Mouse (Mus musculus): Measurements from ENCODE around the gene Bdp1.

Bdp1 gene

DNA sequence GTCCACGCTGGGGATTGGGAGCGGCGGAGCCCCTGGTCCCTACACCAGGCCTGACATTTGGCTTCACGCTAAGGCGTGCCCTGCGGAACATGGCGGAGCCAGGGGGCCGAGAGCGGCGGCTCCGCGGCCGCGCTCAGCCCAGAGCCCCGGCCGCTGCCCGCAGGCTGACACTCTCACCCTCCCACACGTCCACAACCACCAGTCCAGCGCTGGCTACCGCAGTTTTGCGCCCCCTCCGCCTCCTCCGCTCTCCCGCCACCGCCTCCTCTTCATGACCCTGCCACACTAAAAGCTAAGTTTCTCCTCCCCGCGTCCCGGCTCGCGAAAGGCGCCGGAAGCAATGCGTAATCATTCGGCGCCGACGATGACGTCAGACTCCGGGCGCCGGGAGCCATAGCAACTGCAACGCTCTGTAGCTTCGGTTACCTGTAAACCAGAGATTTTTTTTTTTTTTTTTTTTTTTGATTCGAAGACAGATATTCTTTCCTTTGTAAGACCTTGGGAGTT is at the start of gene Bdp1:
Bdp1 (minus strand) TSS at position 323 of the 507 bp plus-strand sequence.
- DNase-seq (ENCODE audit: low spot score): peak; percentile 84

DNA sequence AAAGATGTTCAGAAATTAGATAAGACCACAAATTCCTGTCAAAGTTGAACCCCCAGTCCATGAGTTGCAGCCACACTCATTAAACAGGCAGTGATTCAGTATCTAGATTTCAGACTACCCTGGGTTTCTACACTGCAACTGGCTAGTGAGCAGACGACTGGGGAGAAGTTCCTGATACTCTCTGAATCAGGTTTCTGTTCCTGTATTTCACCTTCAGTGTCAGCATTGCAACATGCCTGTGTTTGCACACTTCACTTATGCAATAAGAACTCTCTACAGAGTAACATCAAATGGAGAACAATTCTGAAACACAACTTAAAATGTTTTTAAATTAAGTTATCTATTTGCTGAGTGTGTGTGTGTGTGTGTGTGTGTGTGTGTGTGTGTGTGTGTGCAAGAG is 48.8 kb upstream of the Bdp1 start:
- no peak for DNase-seq (ENCODE audit: low spot score)

DNA sequence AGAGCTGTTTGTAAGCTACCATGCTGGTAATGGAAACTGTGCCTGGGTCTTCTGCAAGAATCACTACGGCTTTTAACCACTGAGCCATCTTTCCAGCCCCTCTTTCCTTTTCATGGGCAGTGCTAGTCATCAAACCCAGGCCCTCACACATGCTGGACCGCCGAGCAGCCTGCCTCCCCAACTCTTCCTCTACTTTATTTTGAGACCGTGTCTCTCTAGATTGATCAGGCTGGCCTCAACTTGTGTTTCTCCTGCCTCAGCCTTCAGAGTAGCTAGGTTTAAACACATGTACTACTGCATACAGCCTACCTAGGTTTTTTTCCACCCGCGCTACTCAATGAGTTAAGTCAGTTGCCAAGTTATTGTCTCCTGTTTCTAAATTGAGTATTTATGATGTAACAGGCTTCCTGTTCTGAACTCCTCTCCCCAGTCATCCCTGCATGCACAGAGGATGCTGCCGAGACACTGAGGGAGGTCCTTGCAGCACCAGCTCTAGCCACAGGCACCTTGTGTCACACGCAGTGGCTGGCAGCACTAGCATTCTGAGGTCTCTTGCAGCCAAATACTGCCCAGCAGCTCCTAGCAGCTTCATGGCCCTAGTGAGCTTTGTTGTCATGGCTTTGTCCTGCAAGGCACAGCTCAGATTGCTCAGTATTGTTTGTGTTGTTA is 37.9 kb upstream of the Bdp1 start:
- DNase-seq (ENCODE audit: low spot score): no peak

DNA sequence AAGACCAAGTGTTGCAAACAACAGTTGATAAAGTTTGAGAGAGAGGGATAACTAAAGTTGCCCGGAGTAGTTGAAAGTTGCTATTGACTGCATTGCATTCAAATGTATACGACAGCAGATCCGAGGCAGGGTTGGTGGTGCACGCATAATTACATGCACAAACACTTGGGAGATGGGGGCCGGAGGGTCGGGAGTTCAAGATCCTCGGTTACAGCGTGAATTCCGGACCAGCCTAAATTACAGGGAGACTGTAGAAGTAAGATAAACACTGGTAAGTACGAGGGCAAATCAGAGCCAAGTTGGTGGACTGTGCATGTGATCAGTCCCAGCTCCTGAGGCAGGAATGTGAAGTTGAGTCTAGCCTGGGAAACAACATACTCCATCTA is 21.4 kb upstream of the Bdp1 start:
- no peak for DNase-seq (ENCODE audit: low spot score)

DNA sequence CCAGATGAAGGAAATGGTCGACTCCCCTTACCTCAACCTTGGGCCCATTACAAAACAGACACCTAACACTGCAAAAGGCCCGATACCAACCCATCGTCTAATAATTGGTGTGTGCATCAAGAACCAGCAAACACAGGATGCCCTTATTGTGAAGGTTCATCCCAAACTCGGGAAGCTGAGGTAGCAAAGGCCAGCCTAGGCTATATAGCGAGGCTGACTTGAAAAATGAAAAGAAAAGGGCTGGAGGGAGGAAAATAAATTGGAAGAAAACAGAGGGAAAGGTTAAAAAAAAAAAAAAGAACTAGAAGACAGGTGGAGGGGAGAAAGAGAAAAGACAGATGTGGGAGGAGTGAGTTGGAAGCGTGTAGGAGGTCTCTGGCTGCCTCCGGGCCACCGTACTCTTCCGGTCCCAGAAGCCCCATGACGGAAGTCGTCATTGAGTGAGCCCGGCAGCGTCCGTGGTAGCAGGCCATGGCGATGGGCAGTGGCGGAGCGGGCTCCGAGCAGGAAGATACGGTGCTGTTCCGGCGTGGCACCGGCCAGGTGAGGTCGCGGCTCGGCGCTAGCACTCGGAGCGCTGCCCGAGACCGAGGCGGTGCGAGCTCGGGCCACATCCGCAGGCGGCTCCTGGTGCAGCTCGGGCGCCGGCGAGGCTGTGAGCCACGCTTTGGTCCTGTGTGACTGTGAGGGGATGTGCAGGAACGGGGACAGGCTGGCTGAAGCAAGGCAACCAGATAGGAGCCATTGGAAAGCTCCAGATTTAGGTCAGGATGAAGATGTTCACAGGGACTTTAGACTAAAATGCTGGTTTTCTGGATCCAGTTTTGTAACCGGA is 20.8 kb upstream of the Bdp1 start, which contains the start of gene Smn1:
Smn1 (plus strand) TSS at position 430 of the 835 bp plus-strand sequence.
- peak; percentile 71 for DNase-seq (ENCODE audit: low spot score)

DNA sequence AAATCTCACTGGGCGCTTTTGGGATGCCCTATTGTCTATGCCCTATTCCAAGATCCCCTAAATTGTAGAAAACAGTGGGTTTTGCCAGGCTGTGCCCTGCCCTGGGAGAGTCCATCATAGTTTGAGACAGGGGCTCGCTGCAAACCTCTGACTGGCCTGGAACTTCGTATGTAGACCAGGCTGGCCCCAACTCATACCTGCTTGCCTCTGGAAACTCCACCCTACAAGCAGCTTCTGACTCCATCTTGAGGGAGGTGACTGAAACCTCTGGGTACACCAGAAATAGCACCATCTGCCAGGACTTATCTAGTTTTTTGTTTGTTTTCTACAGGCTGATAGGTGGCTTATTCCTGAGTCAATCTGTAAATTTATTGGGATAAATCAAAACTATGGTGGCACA is 20.1 kb upstream of the Bdp1 start:
- DNase-seq (ENCODE audit: low spot score): no peak

DNA sequence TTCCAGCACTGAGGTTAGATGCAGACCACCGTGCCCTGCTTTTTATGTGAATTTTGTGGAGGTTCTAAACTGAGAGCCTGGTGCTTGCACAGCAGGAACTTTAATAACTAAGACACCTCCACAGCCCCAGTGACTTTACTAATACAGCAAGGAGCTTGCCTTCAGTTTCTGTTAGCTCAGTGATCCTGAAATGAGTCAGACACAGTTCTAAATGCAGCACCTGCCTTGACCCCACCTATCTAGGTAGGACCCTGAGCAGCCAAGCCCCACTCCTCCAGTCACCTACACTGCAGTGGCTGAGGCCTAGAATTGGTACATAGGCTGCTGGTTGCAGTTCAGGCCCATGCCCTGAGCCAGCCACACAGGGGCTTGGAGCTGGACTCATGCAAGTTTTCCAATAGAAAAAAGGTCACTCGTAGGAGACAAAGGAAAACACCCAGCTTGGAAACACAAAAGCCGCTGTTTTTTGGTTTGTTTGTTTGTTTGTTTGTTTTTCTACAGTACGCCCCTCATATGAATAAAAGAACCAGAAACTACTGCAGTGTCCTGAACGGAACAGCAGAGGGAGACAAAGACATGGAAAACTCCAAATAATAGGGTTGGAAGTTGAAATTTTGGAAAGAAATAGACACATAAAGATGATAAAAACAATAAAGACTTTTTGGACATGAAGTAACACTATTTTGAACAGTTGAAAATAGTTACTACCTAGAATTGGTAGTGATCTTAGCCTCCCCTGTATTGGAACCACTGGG is 8.5 kb upstream of the Bdp1 start:
- DNase-seq (ENCODE audit: low spot score): no peak

DNA sequence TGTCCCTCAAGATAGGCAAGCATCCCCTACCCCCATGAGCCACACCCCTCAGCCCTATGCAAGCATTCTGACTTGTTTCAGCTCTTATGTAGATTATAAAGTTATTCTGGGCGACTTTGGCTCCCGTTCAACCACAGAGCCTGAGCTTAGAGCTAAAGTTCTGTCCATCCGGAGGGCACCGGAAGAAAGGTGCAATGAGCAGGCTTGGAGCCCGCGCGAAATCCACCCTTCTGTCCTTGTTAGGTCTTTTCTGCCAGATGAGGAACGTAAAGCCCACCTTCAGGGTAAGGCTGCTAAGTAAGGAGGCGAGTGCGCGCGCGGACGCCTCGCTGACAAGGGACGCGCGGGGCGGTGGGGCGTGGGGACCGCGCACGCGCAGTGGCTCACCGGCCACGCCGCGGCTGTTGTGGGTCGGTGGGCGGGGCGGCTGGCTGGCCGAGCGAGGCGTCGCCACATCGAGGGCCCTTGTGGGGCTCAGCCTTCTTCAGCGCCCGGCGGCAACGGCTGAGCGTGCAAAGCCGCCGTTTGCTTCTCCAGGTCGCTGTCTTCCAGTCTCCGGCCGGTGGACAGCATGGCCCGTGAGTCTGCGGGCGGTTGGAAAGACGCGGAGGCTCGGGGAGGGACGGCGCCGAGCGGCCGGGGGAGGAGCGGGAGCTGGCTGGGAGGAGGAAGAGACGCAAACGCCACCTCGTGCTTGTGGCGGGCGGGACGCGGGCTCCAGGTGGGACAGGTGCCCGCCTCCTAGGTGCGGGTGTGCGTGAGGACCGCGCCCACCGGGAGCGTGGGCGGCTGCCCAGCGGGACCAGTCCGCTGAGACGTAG is 4.0 kb upstream of the Bdp1 start, which contains the start of gene Serf1:
Serf1 (plus strand) TSS at position 361 of the 821 bp plus-strand sequence.
- DNase-seq (ENCODE audit: low spot score): peak; percentile 47

DNA sequence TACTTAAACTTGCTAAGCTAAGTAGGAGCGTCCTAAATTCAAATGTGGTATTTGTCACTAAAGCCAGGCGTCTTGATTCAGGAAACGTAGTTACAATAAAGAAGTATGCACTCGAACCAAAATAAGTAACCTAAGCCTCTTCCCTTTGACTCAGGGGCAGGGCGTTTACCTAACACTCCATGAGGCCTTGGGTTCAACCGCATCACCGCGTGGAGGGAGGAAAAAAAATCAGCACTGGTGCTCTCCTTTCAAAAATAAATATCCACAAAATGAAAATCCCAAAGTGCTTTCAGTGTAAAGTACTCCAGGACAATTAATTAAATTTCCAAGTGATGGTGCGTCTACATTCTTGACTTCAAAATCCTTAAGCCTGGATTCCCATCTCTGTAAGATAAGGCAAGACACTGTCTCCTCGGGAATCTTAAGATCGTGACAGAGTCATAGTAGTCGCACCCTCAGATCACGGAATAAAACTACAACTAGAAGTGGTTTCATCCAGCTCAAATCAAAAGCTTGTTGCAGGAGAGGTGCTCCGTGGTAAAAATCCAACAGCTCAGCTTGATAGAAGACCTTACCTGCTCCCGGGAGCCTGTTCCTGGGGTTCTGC is 715 bp downstream of the Bdp1 start:
- no peak for DNase-seq (ENCODE audit: low spot score)

DNA sequence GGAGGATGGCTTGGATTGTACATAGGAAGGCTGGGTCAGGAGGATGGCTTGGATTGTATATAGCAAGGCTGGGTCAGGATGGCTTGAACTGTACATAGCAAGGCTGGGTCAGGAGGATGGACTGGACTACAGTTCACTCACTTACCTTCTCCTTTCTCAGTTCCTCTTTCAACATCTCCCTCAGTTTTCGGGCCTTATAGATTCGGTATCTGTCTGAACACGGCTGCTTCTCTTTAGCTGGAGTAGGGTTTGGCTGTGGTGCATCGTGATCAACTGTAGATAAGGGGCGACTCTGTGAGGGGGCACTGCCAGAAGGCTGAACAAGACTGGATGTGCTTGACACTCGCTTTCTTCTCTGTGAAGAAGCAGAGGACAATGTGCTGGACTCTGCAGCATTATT is 5.1 kb downstream of the Bdp1 start:
- DNase-seq (ENCODE audit: low spot score): no peak

DNA sequence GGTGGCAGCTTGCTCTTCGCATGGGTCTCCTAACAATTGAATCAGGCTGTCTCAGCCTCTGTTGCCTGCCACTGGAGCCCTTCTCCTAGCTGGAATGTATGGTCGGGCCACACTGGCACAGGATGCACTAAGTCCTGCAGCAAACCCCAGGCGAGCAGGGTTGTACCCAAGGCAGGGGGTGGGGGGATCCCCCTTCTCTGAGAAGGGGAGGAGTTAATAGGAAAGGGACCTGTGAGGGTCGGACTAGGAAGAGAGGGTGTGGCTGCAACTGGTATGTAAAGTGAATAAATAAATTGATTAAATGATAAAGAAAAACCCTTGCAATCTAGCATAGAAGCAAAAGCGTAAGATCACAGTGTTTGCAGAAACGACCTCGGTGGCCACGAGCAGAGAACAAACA is 32.4 kb downstream of the Bdp1 start:
- no peak for DNase-seq (ENCODE audit: low spot score)

DNA sequence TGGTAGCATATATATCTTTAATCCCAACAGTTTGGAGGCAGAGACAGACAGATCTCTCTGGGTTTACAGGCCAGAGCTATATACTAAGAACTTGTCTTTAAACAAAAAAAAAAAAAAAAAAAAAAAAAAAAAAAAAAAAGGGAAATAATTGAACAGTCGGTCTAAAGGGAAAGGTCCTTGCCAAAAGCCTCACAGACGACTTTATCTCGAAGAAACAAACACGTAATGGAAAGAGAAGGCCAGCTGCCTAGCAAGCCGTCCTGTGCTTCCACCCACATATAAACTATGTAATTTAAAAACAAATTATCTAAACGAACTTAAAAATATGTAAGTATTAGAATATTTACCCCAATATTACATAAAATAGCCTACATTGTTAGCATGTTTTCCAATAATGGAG is 36.0 kb downstream of the Bdp1 start:
- no peak for DNase-seq (ENCODE audit: low spot score)

DNA sequence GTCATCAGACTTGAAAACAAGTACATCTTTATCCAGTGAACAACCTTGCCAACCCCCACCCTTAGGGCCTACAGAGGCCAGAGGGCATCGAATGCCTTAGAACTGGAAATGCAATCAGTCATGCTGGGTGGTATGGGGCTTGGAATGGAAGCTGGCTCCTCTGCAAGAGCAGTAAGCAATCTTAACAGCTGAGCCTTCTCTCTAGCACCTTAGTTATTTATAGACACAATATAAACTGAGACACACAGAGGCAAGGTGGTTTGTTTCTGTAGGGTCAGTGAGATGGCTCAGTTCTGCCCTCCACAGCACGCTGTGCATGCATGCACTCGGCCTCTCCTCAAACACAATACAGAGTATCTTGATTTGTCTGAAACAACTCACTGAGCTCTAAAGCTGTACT is 39.9 kb downstream of the Bdp1 start:
- no peak for DNase-seq (ENCODE audit: low spot score)

DNA sequence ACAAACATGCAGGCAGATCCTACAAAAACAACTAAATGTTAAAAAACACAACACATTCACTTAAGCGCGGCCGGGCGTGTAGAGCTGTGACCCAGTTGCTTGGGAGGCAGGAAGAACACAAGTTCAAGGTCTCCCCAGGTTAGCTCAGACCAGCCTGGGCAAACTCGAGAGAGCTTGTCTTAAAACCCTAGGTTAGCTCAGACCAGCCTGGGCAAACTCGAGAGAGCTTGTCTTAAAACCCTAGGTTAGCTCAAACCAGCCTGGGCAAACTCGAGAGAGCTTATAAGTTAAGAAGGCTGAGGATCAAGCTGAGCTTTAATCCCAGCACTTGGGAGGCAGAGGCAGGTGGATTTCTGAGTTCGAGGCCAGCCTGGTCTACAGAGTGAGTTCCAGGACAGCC is 46.1 kb downstream of the Bdp1 start:
- peak; percentile 13 for DNase-seq (ENCODE audit: low spot score)

DNA sequence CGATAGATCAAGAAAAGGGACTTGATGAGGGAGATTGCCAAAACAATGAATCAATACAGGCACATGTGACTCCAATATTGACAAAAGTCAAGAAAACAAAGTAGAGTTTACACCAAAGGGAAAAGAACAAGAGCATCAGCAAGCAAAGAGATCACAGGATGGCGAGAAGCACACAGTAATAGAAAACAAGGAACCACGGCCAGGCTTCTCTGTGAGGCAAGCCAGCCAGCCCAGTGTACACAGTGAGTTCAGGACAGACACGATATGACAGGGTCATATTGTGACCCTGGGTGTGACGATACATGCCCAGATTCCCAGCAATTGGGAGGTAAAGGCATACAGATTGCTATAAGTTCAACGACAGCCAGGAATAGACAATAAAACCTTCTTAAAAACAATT is 77.9 kb downstream of the Bdp1 start:
- no peak for DNase-seq (ENCODE audit: low spot score)

DNA sequence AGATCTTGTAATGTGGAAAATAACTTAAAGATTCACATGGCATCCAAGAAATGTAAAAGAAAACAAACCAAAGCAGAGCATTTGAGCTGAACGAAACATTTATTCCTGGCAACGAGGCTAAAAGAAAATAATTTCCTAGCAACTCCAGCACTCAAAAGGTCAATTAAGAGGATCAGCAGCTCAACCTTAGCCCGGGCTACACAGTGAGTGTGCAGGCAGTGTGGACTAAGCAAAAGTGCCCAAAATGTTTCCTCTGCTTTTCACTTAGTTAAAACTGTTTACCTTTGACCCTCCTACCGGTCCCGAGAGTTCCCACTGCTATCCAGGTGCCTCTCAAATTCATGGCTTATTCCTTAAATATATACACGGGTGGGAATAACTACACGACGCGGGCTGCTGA is 87.0 kb downstream of the Bdp1 start:
- no peak for DNase-seq (ENCODE audit: low spot score)

DNA sequence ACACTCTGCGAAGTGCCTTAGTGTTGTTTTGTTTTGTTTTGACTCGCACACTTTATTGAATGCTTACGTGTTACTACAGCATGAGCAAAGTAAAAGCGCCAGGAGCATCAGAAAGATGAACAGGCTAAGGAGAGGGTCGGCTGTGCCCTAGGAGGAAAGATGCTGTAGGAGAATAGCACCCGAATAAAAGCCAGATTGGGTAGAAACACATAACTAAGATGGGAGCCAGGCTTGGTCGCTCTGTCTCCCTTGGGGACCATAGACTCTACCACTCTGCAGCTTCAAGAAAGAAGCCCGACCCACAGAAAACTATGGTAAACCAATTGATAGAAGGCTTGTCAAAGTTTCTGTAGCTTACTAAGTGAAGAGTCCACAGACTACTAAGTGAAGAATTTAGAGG is 87.9 kb downstream of the Bdp1 start:
- no peak for DNase-seq (ENCODE audit: low spot score)

DNA sequence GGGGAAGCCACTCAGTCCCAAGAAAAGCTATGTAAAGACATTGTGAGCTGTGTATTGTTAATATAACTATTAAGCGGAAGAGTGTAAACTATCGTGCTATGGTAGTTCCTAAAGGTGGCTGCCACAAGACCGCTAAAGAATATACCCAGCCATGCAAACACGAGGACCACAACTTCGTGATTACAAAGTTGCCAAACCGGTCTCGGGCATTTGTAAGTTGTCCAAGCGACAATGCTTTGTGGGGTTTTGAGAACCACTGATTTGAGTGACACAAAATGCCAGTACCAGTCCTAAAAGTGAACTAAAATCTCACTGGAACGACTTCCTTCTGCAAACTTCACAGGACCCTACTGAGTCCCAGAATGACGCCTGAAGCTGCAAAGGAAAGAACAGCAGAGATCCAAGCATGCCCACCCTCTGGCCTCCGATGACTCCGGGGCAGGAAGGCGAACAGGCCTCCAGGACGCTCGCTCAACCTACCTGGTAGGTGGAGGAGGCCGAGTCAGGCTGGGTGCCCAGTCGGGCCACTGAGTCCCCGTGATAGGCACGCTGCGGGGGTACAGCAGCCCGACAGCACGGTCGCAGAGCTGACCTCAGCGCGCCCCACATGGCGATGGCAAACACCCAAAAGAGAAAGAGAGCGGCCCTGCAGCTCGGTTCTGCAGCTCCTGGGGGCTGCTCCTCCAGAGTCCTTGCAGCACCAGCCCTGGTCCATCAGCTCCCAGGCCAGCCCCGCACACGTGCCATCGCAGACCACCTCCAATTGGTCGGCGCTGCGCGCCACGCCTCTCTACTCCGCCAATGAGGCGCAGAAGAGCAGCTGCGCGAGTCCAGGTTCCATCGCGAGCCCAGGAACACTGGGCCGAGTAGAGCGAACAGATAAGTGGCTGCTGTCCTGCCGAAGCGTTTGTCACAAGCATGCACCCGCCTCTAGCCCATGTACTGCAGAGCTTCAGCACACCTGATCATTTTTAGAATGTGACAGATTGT is 88.7 kb downstream of the Bdp1 start, which contains the start of gene Mccc2:
Mccc2 (minus strand) TSS at position 734 of the 990 bp plus-strand sequence.
- peak; percentile 37 for DNase-seq (ENCODE audit: low spot score)

DNA sequence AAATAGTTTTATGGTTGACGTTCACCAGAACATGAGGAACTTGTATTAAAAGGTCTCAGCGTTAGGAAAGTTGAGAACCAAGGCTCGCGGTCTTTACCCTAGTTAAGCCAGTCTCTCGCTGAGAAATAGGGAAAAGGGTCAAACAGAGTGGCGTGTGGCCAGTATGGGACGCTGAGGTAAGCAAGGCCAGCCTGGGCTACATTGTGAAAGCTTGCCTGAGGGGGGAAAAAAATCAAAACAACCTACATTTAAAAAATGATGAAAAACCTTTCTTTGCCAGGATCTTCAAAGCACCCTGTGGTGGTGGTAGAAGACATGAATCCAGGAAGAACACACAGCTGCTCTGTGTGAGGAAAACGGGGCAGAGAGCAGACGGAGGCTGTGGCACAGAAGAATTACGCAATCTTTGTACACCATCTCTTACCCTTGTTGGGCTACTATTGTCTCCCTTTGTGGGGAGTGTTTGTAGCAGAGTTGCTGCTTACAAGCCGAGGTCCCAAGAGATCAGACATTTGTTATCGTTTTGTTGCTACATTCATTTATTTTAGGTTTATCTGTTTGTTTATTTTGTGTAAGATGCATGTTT is 97.9 kb downstream of the Bdp1 start:
- no peak for DNase-seq (ENCODE audit: low spot score)

Measured in urinary bladder, postnatal 10 days (tissue).